ENCODE assay signal across 9 mouse cellular contexts in genomic region chr4:134092382-134093288, GRCm38 (mm10). TPM values are rescaled to one million over a fixed set of nuclear protein-coding genes. Genes with fewer than 3 reads are reported as not detected.
DNase-seq lines count a peak whose midpoint lies in the region; ATAC-seq and TF ChIP-seq lines count a peak whose summit lies in the region.
"Had no signal": no experiment of that assay in that cellular context is flagged by ENCODE, and none has a peak within 500 bp of the region (broad histone marks: within the 10 kb centered on the region; RNA-seq: fewer than 3 reads in every experiment).

No protein-coding gene starts in this region.

- TF ChIP-seq CTCF in brain, embryonic 14.5 days (IDR thresholded peaks at IDR 0.05; ENCODE audit: borderline replicate concordance, extremely low read depth, insufficient read depth, insufficient read length) = peak; percentile 57
- peak; percentile 84 for TF ChIP-seq CTCF in lung, adult 2 months (IDR thresholded peaks at IDR 0.05; ENCODE audit: insufficient read depth, low read length)

- TF ChIP-seq POLR2A in brain, embryonic 14.5 days (IDR thresholded peaks at IDR 0.05; ENCODE audit: borderline replicate concordance, extremely low read depth, insufficient read depth, insufficient read length, poor library complexity, severe bottlenecking) = no peak
- no peak for TF ChIP-seq POLR2A in lung, adult 2 months (IDR thresholded peaks at IDR 0.05; ENCODE audit: borderline replicate concordance, extremely low read depth, low read depth, low read length)

- no peak for ATAC-seq in midbrain, embryonic 11.5 days (ENCODE audit: low FRiP score)
- ATAC-seq in midbrain, embryonic 13.5 days = no peak
- ATAC-seq in hematopoietic stem cell, adult 5-6 weeks (replicated peaks in 1 of 2; ENCODE audit: insufficient read depth in 1 of 2, low FRiP score in 2 of 2, low TSS enrichment in 1 of 2, low read depth in 1 of 2, poor library complexity in 2 of 2, severe bottlenecking in 2 of 2) = peak; percentile 40 to 47; a peak in 2 of 4 replicates
- no peak for ATAC-seq in forebrain, embryonic 11.5 days (replicated peaks; ENCODE audit: low FRiP score)

- H3K9me3 ChIP-seq in midbrain, embryonic 11.5 days (ENCODE audit: control insufficient read depth, low read length) = no peaks in the 10 kb centered on the region
- no peaks in the 10 kb centered on the region for H3K9me3 ChIP-seq in midbrain, embryonic 13.5 days
- no peaks in the 10 kb centered on the region for H3K9me3 ChIP-seq in forebrain, embryonic 11.5 days (ENCODE audit: control insufficient read depth, low read length)
- H3K9me3 ChIP-seq: neural tube, embryonic 12.5 days had no signal

- no peak overlapping the region for H3K27ac ChIP-seq in midbrain, embryonic 11.5 days (ENCODE audit: low read depth, low read length)
- no peak overlapping the region for H3K27ac ChIP-seq in midbrain, embryonic 13.5 days
- no peak overlapping the region for H3K27ac ChIP-seq in forebrain, embryonic 11.5 days (ENCODE audit: low read depth, low read length)
- H3K27ac ChIP-seq: neural tube, embryonic 12.5 days had no signal

- H3K4me1 ChIP-seq in midbrain, embryonic 11.5 days (ENCODE audit: control insufficient read depth, insufficient read depth, low read length) = no peaks in the 10 kb centered on the region
- no peaks in the 10 kb centered on the region for H3K4me1 ChIP-seq in midbrain, embryonic 13.5 days (replicated peaks)
- no peaks in the 10 kb centered on the region for H3K4me1 ChIP-seq in lung, adult 2 months (ENCODE audit: control insufficient read depth, insufficient read depth, low read length)
- no peaks in the 10 kb centered on the region for H3K4me1 ChIP-seq in forebrain, embryonic 11.5 days (replicated peaks; ENCODE audit: control insufficient read depth, insufficient read depth, low read length)
- H3K4me1 ChIP-seq: neural tube, embryonic 12.5 days had no signal

- WGBS in midbrain, embryonic 11.5 days = 72% methylated on average over 6 of the region's 6 CpGs
- WGBS in midbrain, embryonic 13.5 days = 71% methylated on average over 6 of the region's 6 CpGs
- WGBS in lung, adult 2 months = 64% methylated on average over 6 of the region's 6 CpGs
- WGBS in forebrain, embryonic 11.5 days = 69% methylated on average over 6 of the region's 6 CpGs

- H3K36me3 ChIP-seq in midbrain, embryonic 11.5 days (ENCODE audit: control insufficient read depth, insufficient read depth, low read length) = no peaks in the 10 kb centered on the region
- no peaks in the 10 kb centered on the region for H3K36me3 ChIP-seq in midbrain, embryonic 13.5 days
- H3K36me3 ChIP-seq in forebrain, embryonic 11.5 days (ENCODE audit: control insufficient read depth, insufficient read depth, low read length) = no peaks in the 10 kb centered on the region
- H3K36me3 ChIP-seq: neural tube, embryonic 12.5 days had no signal

- no peak overlapping the region for H3K9ac ChIP-seq in midbrain, embryonic 11.5 days (ENCODE audit: low read length)
- no peak overlapping the region for H3K9ac ChIP-seq in midbrain, embryonic 13.5 days (replicated peaks)
- no peak overlapping the region for H3K9ac ChIP-seq in forebrain, embryonic 11.5 days (ENCODE audit: low read length)
- H3K9ac ChIP-seq: neural tube, embryonic 12.5 days had no signal

- no peak overlapping the region for H3K4me2 ChIP-seq in midbrain, embryonic 11.5 days
- H3K4me2 ChIP-seq in midbrain, embryonic 13.5 days (replicated peaks) = no peak overlapping the region
- no peak overlapping the region for H3K4me2 ChIP-seq in forebrain, embryonic 11.5 days (ENCODE audit: low read depth, low read length, severe bottlenecking)
- H3K4me2 ChIP-seq: neural tube, embryonic 12.5 days had no signal

- H3K27me3 ChIP-seq in midbrain, embryonic 11.5 days (ENCODE audit: control insufficient read depth, insufficient read depth, low read length) = no peaks in the 10 kb centered on the region
- no peaks in the 10 kb centered on the region for H3K27me3 ChIP-seq in midbrain, embryonic 13.5 days
- H3K27me3 ChIP-seq in forebrain, embryonic 11.5 days (ENCODE audit: control insufficient read depth, insufficient read depth, low read length) = no peaks in the 10 kb centered on the region
- H3K27me3 ChIP-seq: neural tube, embryonic 12.5 days had no signal

- DNase-seq in midbrain, embryonic 11.5 days (ENCODE audit: low spot score, missing footprints) = peak; percentile 88
- DNase-seq in Muller cell, postnatal 12 days (ENCODE audit: inconsistent ontology term) = peak; percentile 19
- peak; percentile 11 for DNase-seq in brain, embryonic 14.5 days (ENCODE audit: low read depth)
- peak; percentile 56 for DNase-seq in lung, adult 2 months
- peak; percentile 74 to 86 for DNase-seq in spleen, adult 18-20 months
- no peak for DNase-seq in forebrain, embryonic 11.5 days (ENCODE audit: low spot score)

- no peak overlapping the region for H3K4me3 ChIP-seq in midbrain, embryonic 11.5 days (ENCODE audit: low read depth, low read length)
- H3K4me3 ChIP-seq in midbrain, embryonic 13.5 days (replicated peaks) = no peak overlapping the region
- H3K4me3 ChIP-seq in lung, adult 2 months (replicated peaks; ENCODE audit: extremely low read depth, low read depth, low read length) = peak overlapping the region; percentile 39
- no peak overlapping the region for H3K4me3 ChIP-seq in forebrain, embryonic 11.5 days (ENCODE audit: low read depth, low read length)
- H3K4me3 ChIP-seq: neural tube, embryonic 12.5 days had no signal

RNA-seq across cellular contexts. Expression of gene Cd52, which starts 2.2 kb away (rescaled TPM):
- 4.3 and 4.7 TPM in 2 replicates for polyA plus RNA-seq in midbrain, embryonic 11.5 days (2014; fragmentation: Nextera tagmentation; extraction: Ambion mirVana)
- polyA plus RNA-seq in midbrain, embryonic 13.5 days (2015; fragmentation: Nextera tagmentation; extraction: Ambion mirVana) = 2.2 and 2.7 TPM in 2 replicates
- polyA plus RNA-seq in brain, embryonic 14.5 days (2012; rRNA removed) = 2.3 and 2.5 TPM in 2 replicates
- total RNA-seq in hematopoietic stem cell, adult 5-6 weeks (2017) = 342 and 372 TPM in 2 replicates
- polyA plus RNA-seq in lung, adult 2 months (2012; rRNA removed) = 52.8 and 76.5 TPM in 2 replicates
- 2.5 and 2.6 TPM in 2 replicates for polyA plus RNA-seq in forebrain, embryonic 11.5 days (2014; fragmentation: Nextera tagmentation; extraction: Ambion mirVana)

RNA-seq across cellular contexts. Expression of gene Ubxn11, which starts 9.7 kb away (rescaled TPM):
- 3.0 and 4.7 TPM in 2 replicates for polyA plus RNA-seq in midbrain, embryonic 11.5 days (2014; fragmentation: Nextera tagmentation; extraction: Ambion mirVana)
- 9.3 and 11.4 TPM in 2 replicates for polyA plus RNA-seq in midbrain, embryonic 13.5 days (2015; fragmentation: Nextera tagmentation; extraction: Ambion mirVana)
- polyA plus RNA-seq in brain, embryonic 14.5 days (2012; rRNA removed) = 25.1 and 28.4 TPM in 2 replicates
- 4.2 and 6.3 TPM in 2 replicates for total RNA-seq in hematopoietic stem cell, adult 5-6 weeks (2017)
- polyA plus RNA-seq in lung, adult 2 months (2012; rRNA removed) = 28.8 and 30.0 TPM in 2 replicates
- 6.6 and 7.0 TPM in 2 replicates for polyA plus RNA-seq in forebrain, embryonic 11.5 days (2014; fragmentation: Nextera tagmentation; extraction: Ambion mirVana)

RNA-seq across cellular contexts. Expression of gene Crybg2, which starts 32.0 kb away (rescaled TPM):
- polyA plus RNA-seq in midbrain, embryonic 11.5 days (2014; fragmentation: Nextera tagmentation; extraction: Ambion mirVana) = 0.89 and 0.98 TPM in 2 replicates
- polyA plus RNA-seq in midbrain, embryonic 13.5 days (2015; fragmentation: Nextera tagmentation; extraction: Ambion mirVana) = 0.97 and 1.1 TPM in 2 replicates
- 2.0 and 2.3 TPM in 2 replicates for polyA plus RNA-seq in brain, embryonic 14.5 days (2012; rRNA removed)
- 0.79 and 2.4 TPM in 2 replicates for total RNA-seq in hematopoietic stem cell, adult 5-6 weeks (2017)
- 7.2 and 14.7 TPM in 2 replicates for polyA plus RNA-seq in lung, adult 2 months (2012; rRNA removed)
- 1.9 and 2.5 TPM in 2 replicates for polyA plus RNA-seq in forebrain, embryonic 11.5 days (2014; fragmentation: Nextera tagmentation; extraction: Ambion mirVana)

RNA-seq across cellular contexts. Expression of gene Sh3bgrl3, which starts 36.0 kb away (rescaled TPM):
- 308 and 312 TPM in 2 replicates for polyA plus RNA-seq in midbrain, embryonic 11.5 days (2014; fragmentation: Nextera tagmentation; extraction: Ambion mirVana)
- 319 and 332 TPM in 2 replicates for polyA plus RNA-seq in midbrain, embryonic 13.5 days (2015; fragmentation: Nextera tagmentation; extraction: Ambion mirVana)
- 240 and 300 TPM in 2 replicates for polyA plus RNA-seq in brain, embryonic 14.5 days (2012; rRNA removed)
- 118 and 287 TPM in 2 replicates for total RNA-seq in hematopoietic stem cell, adult 5-6 weeks (2017)
- polyA plus RNA-seq in lung, adult 2 months (2012; rRNA removed) = 654 and 703 TPM in 2 replicates
- 264 and 278 TPM in 2 replicates for polyA plus RNA-seq in forebrain, embryonic 11.5 days (2014; fragmentation: Nextera tagmentation; extraction: Ambion mirVana)

RNA-seq across cellular contexts. Expression of gene Zfp683, which starts 39.0 kb away (rescaled TPM):
- polyA plus RNA-seq in midbrain, embryonic 11.5 days (2014; fragmentation: Nextera tagmentation; extraction: Ambion mirVana) = not detected in 2 replicates
- not detected in 2 replicates for polyA plus RNA-seq in midbrain, embryonic 13.5 days (2015; fragmentation: Nextera tagmentation; extraction: Ambion mirVana)
- polyA plus RNA-seq in brain, embryonic 14.5 days (2012; rRNA removed) = not detected in 2 replicates
- total RNA-seq in hematopoietic stem cell, adult 5-6 weeks (2017) = 1.4 TPM in 1 of 2 replicates, not detected in the other
- polyA plus RNA-seq in lung, adult 2 months (2012; rRNA removed) = 0.27 and 0.58 TPM in 2 replicates
- not detected in 2 replicates for polyA plus RNA-seq in forebrain, embryonic 11.5 days (2014; fragmentation: Nextera tagmentation; extraction: Ambion mirVana)
- polyA plus RNA-seq: neural tube, embryonic 12.5 days had no signal

Comparison
In these comparisons a context has a peak if more than half of its experiments do, and no peak if none do; other contexts are left out.
1. ATAC-seq: peak in hematopoietic stem cell, adult 5-6 weeks (2 of 2); none in midbrain, embryonic 11.5 days (single experiment), midbrain, embryonic 13.5 days (single experiment) and forebrain, embryonic 11.5 days (single experiment).